Mouse (Mus musculus): ENCODE data around the gene Gpx7.

GRCm38 (mm10) chr4:108424587-108424986 lies 17.8 kb upstream of the Gpx7 start:
- TF ChIP-seq POLR2A (IDR thresholded peaks at IDR 0.05; ENCODE audit: insufficient read depth, low read depth, low read length) (no peak), CTCF (IDR thresholded peaks at IDR 0.05; ENCODE audit: insufficient read depth, low read depth, low read length) (no peak)
